Mouse (Mus musculus) heart, embryonic 14.5 days (tissue): ENCODE data around the gene Angptl8. TPM values are rescaled to one million over a fixed set of nuclear protein-coding genes. Genes with fewer than 3 reads are reported as not detected.
A peak's percentile ranks its signal among the peaks of the same experiment; 100 is the strongest.

Experiments
- ATAC-seq: fragments of 200-750 bp; cut with Nextera tagmentation; 2 replicates; pipeline ENCODE4 v1.8.0; 2017; ENCODE audit warnings: low read depth, moderate TSS enrichment; ENCODE audit not compliant: insufficient number of reproducible peaks, insufficient read depth, low FRiP score
- H3K27ac ChIP-seq, 2 experiments: fragments of 200-500 bp in 1 of 2; fragments of 300-500 bp in 1 of 2; sonication (generic) in 1 of 2; replicated peaks in 1 of 2; 2 replicates each; pipeline ENCODE4 v1.5.1; 2012 to 2014; ENCODE audit warnings: low read depth in 2 of 2, low read length in 2 of 2, control low read depth in 1 of 2, mild to moderate bottlenecking in 1 of 2, mixed read lengths in 1 of 2; ENCODE audit not compliant: control insufficient read depth in 1 of 2, insufficient read depth in 1 of 2
- H3K27me3 ChIP-seq: fragments of 300-500 bp; sonication (generic); 2 replicates; pipeline ENCODE4 v1.6.1; 2014; ENCODE audit warnings: mild to moderate bottlenecking, low read length, control low read depth; ENCODE audit not compliant: control insufficient read depth, insufficient read depth
- H3K36me3 ChIP-seq: fragments of 300-500 bp; sonication (generic); 2 replicates; pipeline ENCODE4 v1.6.1; 2014; ENCODE audit warnings: mild to moderate bottlenecking, control low read depth, low read length, mixed read lengths; ENCODE audit not compliant: control insufficient read depth, insufficient read depth
- H3K4me1 ChIP-seq, 2 experiments: fragments of 200-500 bp in 1 of 2; fragments of 300-500 bp in 1 of 2; sonication (generic) in 1 of 2; 2 replicates each; pipeline ENCODE4 v1.6.1; 2012 to 2014; ENCODE audit warnings: low read length in 2 of 2, control low read depth in 1 of 2, mixed read lengths in 1 of 2; ENCODE audit not compliant: control insufficient read depth in 2 of 2, insufficient read depth in 2 of 2
- H3K4me2 ChIP-seq: fragments of 300-500 bp; sonication (generic); 2 replicates; pipeline ENCODE4 v1.6.1; 2014; ENCODE audit warnings: mild to moderate bottlenecking, low read length
- H3K4me3 ChIP-seq, 2 experiments: fragments of 200-500 bp in 1 of 2; fragments of 300-500 bp in 1 of 2; sonication (generic) in 1 of 2; 2 replicates each; pipeline ENCODE4 v1.5.1; 2012 to 2014; ENCODE audit warnings: low read length in 2 of 2, mild to moderate bottlenecking in 2 of 2, control low read depth in 1 of 2, low read depth in 1 of 2, moderate library complexity in 1 of 2; ENCODE audit not compliant: control insufficient read depth in 1 of 2, insufficient read depth in 1 of 2
- H3K9ac ChIP-seq: fragments of 300-500 bp; sonication (generic); 2 replicates; pipeline ENCODE4 v1.6.1; 2014; ENCODE audit warnings: mild to moderate bottlenecking, low read length
- H3K9me3 ChIP-seq: fragments of 300-500 bp; sonication (generic); 2 replicates; pipeline ENCODE4 v1.6.1; 2016; ENCODE audit warnings: low read length, control low read depth; ENCODE audit not compliant: control insufficient read depth
- WGBS: fragments of 180-500 bp; shearing (Covaris S2); extraction: QIAGEN DNeasy Blood & Tissue Kit; methylation state at CpG from one replicate; pipeline ENCODE4 v1.1.7; 2014; 5-methylcytosine and 5-hydroxymethylcytosine counted together
- polyA plus RNA-seq: library from polyadenylated mRNA; unstranded; fragments of >200 nt; fragmentation: Nextera tagmentation; extraction: Ambion mirVana; gene quantifications from 2 replicates; pipeline ENCODE4 v1.2.1, GENCODE M21; 2014

Angptl8 gene
- polyA plus RNA-seq, 1 experiment from 2014 or later: 1.4 TPM

DNA sequence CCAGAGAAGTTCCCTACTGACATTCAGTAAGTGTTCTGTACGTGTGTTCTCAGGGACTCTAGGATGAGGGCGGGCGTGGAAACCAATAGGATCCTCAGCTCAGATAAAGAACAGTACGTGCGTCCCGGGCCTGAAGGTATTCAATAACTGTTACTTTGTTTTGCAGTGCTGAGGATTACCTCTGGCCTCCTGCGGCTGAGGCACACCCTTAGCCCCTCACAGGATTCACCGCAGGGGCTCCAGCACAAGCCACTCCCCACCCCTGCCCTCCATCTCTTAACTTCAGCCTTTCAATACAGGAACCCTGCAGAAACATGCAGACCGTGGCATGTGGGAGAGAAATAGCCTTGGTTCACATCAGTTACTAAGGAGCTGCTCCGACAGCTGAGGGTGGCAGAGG lies 12.6 kb downstream of the Angptl8 start:
- H3K9me3 ChIP-seq: no peaks in the 10 kb centered on the region
- H3K4me3 ChIP-seq: no peak overlapping the region
- H3K36me3 ChIP-seq: peaks cover 29% of the 10 kb centered on the region
- H3K4me1 ChIP-seq: peaks cover 19 to 25% of the 10 kb centered on the region in 2 experiments
- H3K27ac ChIP-seq: peak overlapping the region; percentile 93 to 95
- peak overlapping the region; percentile 69 for H3K4me2 ChIP-seq
- no peak for ATAC-seq
- no peaks in the 10 kb centered on the region for H3K27me3 ChIP-seq
- H3K9ac ChIP-seq: peak overlapping the region; percentile 69; the same call in 1 of the 2 replicates
- WGBS: 31% methylated on average over 10 of the region's 10 CpGs

DNA sequence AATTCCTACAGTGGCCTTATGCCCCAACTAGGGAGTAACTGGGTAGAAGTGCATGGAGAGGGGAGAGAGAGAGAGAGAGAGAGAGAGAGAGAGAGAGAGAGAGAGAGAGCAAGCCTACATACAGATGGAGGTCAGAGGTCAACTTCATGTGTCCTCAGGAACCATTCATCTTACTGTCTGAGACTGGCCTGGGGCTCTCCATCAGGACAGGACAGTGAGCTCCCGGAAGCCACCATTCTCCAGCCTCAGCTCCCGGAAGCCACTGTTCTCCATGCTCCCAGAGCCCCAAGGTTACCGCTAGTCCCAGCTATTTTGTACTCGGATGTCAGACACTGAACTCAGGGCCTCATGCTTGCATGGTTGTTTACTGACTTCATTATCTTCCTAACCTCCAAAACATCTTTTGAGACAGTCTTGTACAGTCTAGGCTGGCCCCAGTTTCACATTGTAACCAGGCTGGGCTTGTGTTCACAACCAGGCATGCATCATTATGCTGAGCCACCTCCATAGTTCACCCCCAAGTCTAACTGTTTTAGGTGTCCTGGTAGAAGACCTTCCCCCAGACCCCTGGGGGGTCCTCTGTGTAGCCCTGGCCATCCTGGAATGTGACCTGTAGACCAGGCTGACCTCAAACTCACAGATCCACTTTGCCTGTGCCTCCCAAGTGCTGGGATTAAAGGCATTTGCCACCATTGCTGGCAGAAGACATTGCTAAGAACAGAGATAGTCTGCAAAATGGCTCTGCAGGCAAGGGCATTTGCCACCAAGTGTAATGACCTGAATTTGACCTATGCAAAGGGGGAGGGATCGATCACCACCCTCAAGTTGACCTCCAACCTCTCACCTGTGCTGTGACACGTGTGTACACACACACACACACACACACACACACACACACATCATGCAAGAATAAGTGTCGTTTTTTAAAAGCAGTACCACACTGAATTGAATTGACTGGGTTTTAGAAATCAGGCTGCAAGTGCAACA lies 14.7 kb downstream of the Angptl8 start:
- H3K9me3 ChIP-seq: no peaks in the 10 kb centered on the region
- H3K27ac ChIP-seq: peak overlapping the region; percentile 1 to 81
- peaks cover 12% of the 10 kb centered on the region for H3K36me3 ChIP-seq
- WGBS: 60% methylated on average over 7 of the region's 7 CpGs
- H3K4me2 ChIP-seq: peak overlapping the region; percentile 73
- H3K4me1 ChIP-seq: peaks cover 19 to 25% of the 10 kb centered on the region in 2 experiments
- peak overlapping the region; percentile 91; the same call in 1 of the 2 replicates for H3K9ac ChIP-seq
- ATAC-seq: no peak
- no peaks in the 10 kb centered on the region for H3K27me3 ChIP-seq
- H3K4me3 ChIP-seq: peak overlapping the region in 1 of 2 experiments; percentile 73; a peak in 2 of 4 replicates

DNA sequence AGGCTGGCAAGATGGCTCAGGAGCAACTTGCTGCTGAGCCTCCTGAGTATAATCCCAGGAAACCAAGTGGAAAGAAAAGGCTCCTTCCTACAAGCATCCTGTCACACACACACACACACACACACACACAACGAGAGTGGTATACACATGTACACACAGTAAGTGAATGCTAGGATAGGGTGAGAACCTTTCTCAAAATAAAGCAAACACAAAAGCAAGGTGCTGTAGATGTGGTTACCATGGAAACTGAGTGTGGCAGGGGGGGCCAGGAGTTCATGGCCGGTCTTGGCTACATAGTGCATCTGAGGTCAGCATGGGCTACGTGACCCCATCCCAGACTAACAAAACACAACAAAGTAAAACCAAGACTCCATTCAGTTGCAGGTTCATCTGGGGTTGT lies 15.8 kb downstream of the Angptl8 start:
- H3K4me3 ChIP-seq: peak overlapping the region; percentile 73 to 84; a peak in 3 of 4 replicates
- H3K36me3 ChIP-seq: peaks cover 1% of the 10 kb centered on the region; the same call in 1 of the 2 replicates
- H3K27ac ChIP-seq: peak overlapping the region; percentile 36 to 81; a peak in 3 of 4 replicates
- 64% methylated on average over 3 of the region's 3 CpGs for WGBS
- peaks cover 14 to 19% of the 10 kb centered on the region in 2 experiments for H3K4me1 ChIP-seq
- peak overlapping the region; percentile 91 for H3K9ac ChIP-seq
- H3K4me2 ChIP-seq: peak overlapping the region; percentile 73
- no peak for ATAC-seq
- H3K9me3 ChIP-seq: no peaks in the 10 kb centered on the region
- H3K27me3 ChIP-seq: no peaks in the 10 kb centered on the region

DNA sequence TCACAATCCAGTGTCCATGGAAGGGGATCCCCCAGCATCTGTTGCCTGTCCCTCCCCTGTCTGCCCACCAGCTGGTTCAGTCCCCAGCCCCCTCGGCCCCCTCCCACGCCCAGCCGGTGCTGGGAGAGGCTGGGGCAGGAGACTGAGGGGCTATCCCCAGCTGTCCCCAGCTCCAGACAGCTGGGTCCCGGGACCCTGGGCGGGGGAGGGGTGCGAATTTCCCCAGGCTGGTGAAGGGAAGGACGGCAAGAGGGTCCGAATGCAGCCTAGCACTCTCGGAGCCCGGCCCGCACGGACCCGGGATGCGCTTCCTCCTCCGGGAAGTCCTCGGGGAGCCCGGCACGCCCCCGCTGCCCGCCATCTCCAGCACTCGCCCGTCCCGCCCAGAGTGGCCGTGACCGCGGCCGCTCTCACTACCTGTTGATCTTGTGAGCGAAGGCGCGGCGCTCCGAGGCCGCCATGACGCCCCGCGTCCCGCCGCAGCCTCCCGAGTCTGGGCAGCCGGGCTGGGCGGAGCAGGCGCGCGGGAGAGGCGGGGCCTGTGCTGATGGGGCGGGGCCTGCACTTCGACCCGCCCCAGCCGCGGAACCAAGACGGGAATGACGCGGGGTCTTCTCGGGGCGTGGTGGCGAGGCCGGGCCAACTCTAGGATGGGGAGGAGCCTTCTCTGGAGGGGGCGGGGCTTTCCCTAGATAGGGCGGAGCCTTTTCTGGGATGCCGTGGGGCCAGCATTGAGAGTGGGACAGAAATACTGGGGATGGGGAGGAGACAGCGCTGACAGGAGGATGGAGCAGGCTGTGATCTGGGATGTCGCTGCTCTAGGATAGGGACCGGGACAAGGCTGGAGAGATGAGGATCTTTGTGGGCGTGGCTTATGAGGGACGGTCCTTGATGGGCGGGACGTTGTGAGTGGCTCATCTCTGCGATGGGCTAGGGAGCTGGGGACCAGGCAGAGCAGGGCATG lies 17.1 kb downstream of the Angptl8 start, which contains the start of gene Dock6:
TSS of gene Dock6 (minus strand) at position 508 of the 964 bp plus-strand sequence.
- under 1% methylated on average over 59 of the region's 68 CpGs for WGBS
- Histone ChIP-seq H3K9me3 (no peaks in the 10 kb centered on the region), H3K9ac (peak within 1 kb of the TSS; percentile 91), H3K27me3 (no peaks in the 10 kb centered on the region), H3K4me3 (peak within 1 kb of the TSS; percentile 73 to 84), H3K4me1 (peaks cover 6 to 9% of the 10 kb centered on the region in 2 experiments), H3K27ac (peak within 1 kb of the TSS; percentile 55 to 81), H3K4me2 (peak within 1 kb of the TSS; percentile 73), H3K36me3 (no peaks in the 10 kb centered on the region)
- ATAC-seq: peak; percentile 89

DNA sequence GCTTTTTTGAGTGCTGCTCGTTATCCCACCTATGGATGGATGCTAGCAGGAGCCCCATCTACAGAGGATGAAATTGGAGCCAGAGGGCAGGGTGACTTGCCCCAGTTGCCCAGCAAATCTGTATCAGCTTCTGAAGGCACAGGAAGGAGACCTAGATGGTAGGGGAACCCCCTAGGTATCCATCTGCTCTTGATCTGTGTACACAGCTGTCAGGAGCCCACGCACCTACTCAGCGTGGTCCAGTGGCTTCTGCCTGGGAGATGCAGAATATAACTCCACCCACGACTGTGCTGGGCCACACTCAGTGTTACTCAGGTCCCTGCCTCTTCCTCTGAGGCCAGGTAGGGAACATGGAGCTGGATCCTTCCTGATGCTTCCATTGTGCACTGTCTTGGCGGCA lies 18.7 kb downstream of the Angptl8 start:
- no peak overlapping the region for H3K27ac ChIP-seq
- H3K4me2 ChIP-seq: no peak overlapping the region
- no peak for ATAC-seq
- WGBS: 78% methylated on average over 5 of the region's 5 CpGs
- H3K9me3 ChIP-seq: no peaks in the 10 kb centered on the region
- H3K4me1 ChIP-seq: peaks cover 3 to 4% of the 10 kb centered on the region in 2 experiments; a peak in 3 of 4 replicates
- H3K27me3 ChIP-seq: no peaks in the 10 kb centered on the region
- no peaks in the 10 kb centered on the region for H3K36me3 ChIP-seq
- H3K4me3 ChIP-seq: no peak overlapping the region
- no peak overlapping the region for H3K9ac ChIP-seq

DNA sequence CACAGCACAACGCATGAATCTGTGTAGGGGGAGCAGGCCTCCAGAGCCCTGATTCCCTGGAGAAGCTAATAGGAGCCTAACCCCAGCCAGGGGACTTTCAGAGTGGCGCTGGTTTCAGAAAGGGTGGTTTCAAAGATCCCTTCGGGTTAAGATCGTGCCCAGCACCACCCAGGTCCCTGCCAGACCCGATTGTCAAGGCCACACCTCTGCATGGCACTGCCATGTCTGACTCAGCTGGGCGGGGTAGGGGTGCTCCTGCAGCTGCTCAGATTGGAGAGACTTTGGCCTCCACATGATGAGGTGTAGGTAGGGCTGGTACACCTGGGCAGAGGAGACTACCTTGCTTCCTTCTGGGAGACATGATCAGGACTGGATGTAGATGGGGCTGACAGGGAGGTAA lies 19.6 kb downstream of the Angptl8 start:
- peaks cover 3 to 4% of the 10 kb centered on the region in 2 experiments; a peak in 3 of 4 replicates for H3K4me1 ChIP-seq
- no peak overlapping the region for H3K27ac ChIP-seq
- 74% methylated on average over 6 of the region's 6 CpGs for WGBS

DNA sequence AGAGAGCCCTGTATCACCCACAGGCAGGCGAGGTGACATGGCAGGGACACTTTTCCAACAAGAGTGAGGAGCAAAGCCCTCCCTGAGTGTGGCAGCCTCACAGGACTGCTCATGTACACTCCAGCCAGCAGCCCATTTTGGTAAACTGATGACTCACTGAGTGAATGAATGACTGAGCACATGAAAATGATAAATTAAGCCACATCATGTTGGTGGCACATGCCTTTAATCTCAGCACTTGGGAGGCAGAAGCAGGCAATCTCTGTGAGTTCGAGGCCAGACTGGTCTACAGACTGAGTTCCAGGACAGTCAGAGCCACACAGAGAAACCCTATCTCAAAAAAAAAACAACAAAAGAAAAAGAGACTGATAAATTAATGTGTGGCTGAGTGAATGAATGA lies 22.2 kb downstream of the Angptl8 start:
- Histone ChIP-seq H3K27ac (peak overlapping the region; percentile 76 to 83; a peak in 3 of 4 replicates), H3K27me3 (no peaks in the 10 kb centered on the region), H3K4me1 (peaks cover 0 to 3% of the 10 kb centered on the region in 2 experiments; a peak in 1 of 4 replicates), H3K4me3 (no peak overlapping the region), H3K9ac (no peak overlapping the region), H3K9me3 (peaks cover 6% of the 10 kb centered on the region), H3K4me2 (no peak overlapping the region), H3K36me3 (no peaks in the 10 kb centered on the region)
- 34% methylated on average over 2 of the region's 2 CpGs for WGBS
- ATAC-seq: no peak

More for the DNA sequence above, 19.6 kb downstream of the Angptl8 start:
- Histone ChIP-seq H3K36me3 (no peaks in the 10 kb centered on the region), H3K4me2 (no peak overlapping the region), H3K9ac (no peak overlapping the region), H3K4me3 (no peak overlapping the region), H3K9me3 (no peaks in the 10 kb centered on the region), H3K27me3 (no peaks in the 10 kb centered on the region)
- no peak for ATAC-seq
